Mouse (Mus musculus): ENCODE results near the gene Ip6k2. TPM values are rescaled to one million over a fixed set of nuclear protein-coding genes. Genes with fewer than 3 reads are reported as not detected.

Ip6k2 gene
- polyA plus RNA-seq, 1 experiment from 2014 or later = 217 TPM

GRCm38 (mm10) chr9:108752142-108752920 lies 31.3 kb upstream of the Ip6k2 start:
- H3K4me3 ChIP-seq (ENCODE audit: low read depth, low read length) = no peak overlapping the region
- no peaks in the 10 kb centered on the region for H3K27me3 ChIP-seq (replicated peaks; ENCODE audit: control insufficient read depth, insufficient read depth, low read length)
- H3K27ac ChIP-seq (ENCODE audit: low read depth, low read length) = no peak overlapping the region
- DNase-seq (ENCODE audit: low spot score) = no peak
- 89% methylated on average over 10 of the region's 11 CpGs for WGBS
- H3K9ac ChIP-seq (ENCODE audit: low read length) = no peak overlapping the region
- H3K4me2 ChIP-seq (ENCODE audit: low read length) = no peak overlapping the region
- no peak for ATAC-seq
- peaks cover 17% of the 10 kb centered on the region for H3K36me3 ChIP-seq (ENCODE audit: control insufficient read depth, insufficient read depth, low read length)
- no peaks in the 10 kb centered on the region for H3K9me3 ChIP-seq (replicated peaks; ENCODE audit: control insufficient read depth, low read length)
- H3K4me1 ChIP-seq (ENCODE audit: control insufficient read depth, insufficient read depth, low read length) = no peaks in the 10 kb centered on the region

- no peak overlapping the region for H3K27ac ChIP-seq (ENCODE audit: low read depth, low read length)
- H3K4me1 ChIP-seq (ENCODE audit: control insufficient read depth, insufficient read depth, low read length) = no peaks in the 10 kb centered on the region
- H3K9ac ChIP-seq (ENCODE audit: low read length) = no peak overlapping the region
- ATAC-seq (no peak), DNase-seq (ENCODE audit: low spot score) (peak; percentile 70)
- no peaks in the 10 kb centered on the region for H3K27me3 ChIP-seq (replicated peaks; ENCODE audit: control insufficient read depth, insufficient read depth, low read length)
- peaks cover 8% of the 10 kb centered on the region for H3K36me3 ChIP-seq (ENCODE audit: control insufficient read depth, insufficient read depth, low read length)
- 67% methylated on average over 9 of the region's 9 CpGs for WGBS
- no peak overlapping the region for H3K4me2 ChIP-seq (ENCODE audit: low read length)
- H3K4me3 ChIP-seq (ENCODE audit: low read depth, low read length) = no peak overlapping the region
- no peaks in the 10 kb centered on the region for H3K9me3 ChIP-seq (replicated peaks; ENCODE audit: control insufficient read depth, low read length)
These were observed 30.3 kb upstream of the Ip6k2 start for GRCm38 (mm10) chr9:108753326-108753725.

- Histone ChIP-seq H3K9me3 (replicated peaks; ENCODE audit: control insufficient read depth, low read length) (no peaks in the 10 kb centered on the region), H3K4me2 (ENCODE audit: low read length) (no peak overlapping the region), H3K9ac (ENCODE audit: low read length) (no peak overlapping the region), H3K36me3 (ENCODE audit: control insufficient read depth, insufficient read depth, low read length) (peaks cover 1% of the 10 kb centered on the region; the same call in 1 of the 2 replicates), H3K4me1 (ENCODE audit: control insufficient read depth, insufficient read depth, low read length) (no peaks in the 10 kb centered on the region), H3K27ac (ENCODE audit: low read depth, low read length) (no peak overlapping the region), H3K27me3 (replicated peaks; ENCODE audit: control insufficient read depth, insufficient read depth, low read length) (no peaks in the 10 kb centered on the region), H3K4me3 (ENCODE audit: low read depth, low read length) (no peak overlapping the region)
- ATAC-seq (no peak), DNase-seq (ENCODE audit: low spot score) (no peak)
- 97% methylated on average over 3 of the region's 3 CpGs for WGBS
These were observed 29.6 kb upstream of the Ip6k2 start for GRCm38 (mm10) chr9:108753976-108754375.

- no peak overlapping the region for H3K4me3 ChIP-seq (ENCODE audit: low read depth, low read length)
- WGBS = 89% methylated on average over 5 of the region's 5 CpGs
- DNase-seq (ENCODE audit: low spot score) = no peak
- no peaks in the 10 kb centered on the region for H3K9me3 ChIP-seq (replicated peaks; ENCODE audit: control insufficient read depth, low read length)
- no peak overlapping the region for H3K4me2 ChIP-seq (ENCODE audit: low read length)
- no peaks in the 10 kb centered on the region for H3K4me1 ChIP-seq (ENCODE audit: control insufficient read depth, insufficient read depth, low read length)
- no peak overlapping the region for H3K27ac ChIP-seq (ENCODE audit: low read depth, low read length)
- H3K36me3 ChIP-seq (ENCODE audit: control insufficient read depth, insufficient read depth, low read length) = no peaks in the 10 kb centered on the region
- ATAC-seq = no peak
- H3K27me3 ChIP-seq (replicated peaks; ENCODE audit: control insufficient read depth, insufficient read depth, low read length) = no peaks in the 10 kb centered on the region
- no peak overlapping the region for H3K9ac ChIP-seq (ENCODE audit: low read length)
These were observed 29.2 kb upstream of the Ip6k2 start for GRCm38 (mm10) chr9:108754423-108754822.

- H3K4me2 ChIP-seq (ENCODE audit: low read length) = no peak overlapping the region
- H3K27ac ChIP-seq (ENCODE audit: low read depth, low read length) = no peak overlapping the region
- WGBS = 39% methylated on average over 6 of the region's 6 CpGs
- no peaks in the 10 kb centered on the region for H3K27me3 ChIP-seq (replicated peaks; ENCODE audit: control insufficient read depth, insufficient read depth, low read length)
- H3K4me3 ChIP-seq (ENCODE audit: low read depth, low read length) = no peak overlapping the region
- peak; percentile 16 for DNase-seq (ENCODE audit: low spot score)
- ATAC-seq = no peak
- H3K9ac ChIP-seq (ENCODE audit: low read length) = no peak overlapping the region
- no peaks in the 10 kb centered on the region for H3K36me3 ChIP-seq (ENCODE audit: control insufficient read depth, insufficient read depth, low read length)
- H3K4me1 ChIP-seq (ENCODE audit: control insufficient read depth, insufficient read depth, low read length) = no peaks in the 10 kb centered on the region
- H3K9me3 ChIP-seq (replicated peaks; ENCODE audit: control insufficient read depth, low read length) = no peaks in the 10 kb centered on the region
These were observed 26.2 kb upstream of the Ip6k2 start for GRCm38 (mm10) chr9:108757406-108757805.

- Histone ChIP-seq H3K9ac (ENCODE audit: low read length) (no peak overlapping the region), H3K27me3 (replicated peaks; ENCODE audit: control insufficient read depth, insufficient read depth, low read length) (no peaks in the 10 kb centered on the region), H3K4me3 (ENCODE audit: low read depth, low read length) (no peak overlapping the region), H3K4me1 (ENCODE audit: control insufficient read depth, insufficient read depth, low read length) (no peaks in the 10 kb centered on the region), H3K9me3 (replicated peaks; ENCODE audit: control insufficient read depth, low read length) (no peaks in the 10 kb centered on the region), H3K36me3 (ENCODE audit: control insufficient read depth, insufficient read depth, low read length) (no peaks in the 10 kb centered on the region), H3K4me2 (ENCODE audit: low read length) (no peak overlapping the region), H3K27ac (ENCODE audit: low read depth, low read length) (no peak overlapping the region)
- no peak for ATAC-seq
- DNase-seq (ENCODE audit: low spot score) = no peak
- 97% methylated on average over 20 of the region's 20 CpGs for WGBS
These were observed 24.5 kb upstream of the Ip6k2 start for GRCm38 (mm10) chr9:108759121-108759520.

GRCm38 (mm10) chr9:108759805-108760204 lies 23.8 kb upstream of the Ip6k2 start:
- 52% methylated on average over 2 of the region's 2 CpGs for WGBS
- no peaks in the 10 kb centered on the region for H3K27me3 ChIP-seq (replicated peaks; ENCODE audit: control insufficient read depth, insufficient read depth, low read length)
- ATAC-seq = no peak
- H3K9me3 ChIP-seq (replicated peaks; ENCODE audit: control insufficient read depth, low read length) = no peaks in the 10 kb centered on the region
- no peak overlapping the region for H3K27ac ChIP-seq (ENCODE audit: low read depth, low read length)
- no peaks in the 10 kb centered on the region for H3K4me1 ChIP-seq (ENCODE audit: control insufficient read depth, insufficient read depth, low read length)
- H3K36me3 ChIP-seq (ENCODE audit: control insufficient read depth, insufficient read depth, low read length) = no peaks in the 10 kb centered on the region
- no peak overlapping the region for H3K4me2 ChIP-seq (ENCODE audit: low read length)
- no peak overlapping the region for H3K4me3 ChIP-seq (ENCODE audit: low read depth, low read length)
- peak; percentile 9 for DNase-seq (ENCODE audit: low spot score)
- no peak overlapping the region for H3K9ac ChIP-seq (ENCODE audit: low read length)

GRCm38 (mm10) chr9:108761561-108761960 lies 22.0 kb upstream of the Ip6k2 start:
- DNase-seq (ENCODE audit: low spot score) = no peak
- H3K4me1 ChIP-seq (ENCODE audit: control insufficient read depth, insufficient read depth, low read length) = no peaks in the 10 kb centered on the region
- no peak overlapping the region for H3K4me3 ChIP-seq (ENCODE audit: low read depth, low read length)
- no peak overlapping the region for H3K4me2 ChIP-seq (ENCODE audit: low read length)
- no peak for ATAC-seq
- H3K27ac ChIP-seq (ENCODE audit: low read depth, low read length) = no peak overlapping the region
- no peaks in the 10 kb centered on the region for H3K36me3 ChIP-seq (ENCODE audit: control insufficient read depth, insufficient read depth, low read length)
- no peaks in the 10 kb centered on the region for H3K27me3 ChIP-seq (replicated peaks; ENCODE audit: control insufficient read depth, insufficient read depth, low read length)
- H3K9me3 ChIP-seq (replicated peaks; ENCODE audit: control insufficient read depth, low read length) = no peaks in the 10 kb centered on the region
- no peak overlapping the region for H3K9ac ChIP-seq (ENCODE audit: low read length)

- no peaks in the 10 kb centered on the region for H3K36me3 ChIP-seq (ENCODE audit: control insufficient read depth, insufficient read depth, low read length)
- 82% methylated on average over 10 of the region's 10 CpGs for WGBS
- H3K4me3 ChIP-seq (ENCODE audit: low read depth, low read length) = no peak overlapping the region
- no peaks in the 10 kb centered on the region for H3K9me3 ChIP-seq (replicated peaks; ENCODE audit: control insufficient read depth, low read length)
- no peak overlapping the region for H3K27ac ChIP-seq (ENCODE audit: low read depth, low read length)
- no peaks in the 10 kb centered on the region for H3K4me1 ChIP-seq (ENCODE audit: control insufficient read depth, insufficient read depth, low read length)
- ATAC-seq = no peak
- H3K27me3 ChIP-seq (replicated peaks; ENCODE audit: control insufficient read depth, insufficient read depth, low read length) = no peaks in the 10 kb centered on the region
- DNase-seq (ENCODE audit: low spot score) = no peak
- no peak overlapping the region for H3K4me2 ChIP-seq (ENCODE audit: low read length)
- no peak overlapping the region for H3K9ac ChIP-seq (ENCODE audit: low read length)
These were observed 18.6 kb upstream of the Ip6k2 start for GRCm38 (mm10) chr9:108764971-108765370.
